In genomic region chr7:91567423-91567822, GRCm38 (mm10) we compare ENCODE assay signal across 35 mouse cellular contexts.
"Had no signal": no experiment of that assay in that cellular context is flagged by ENCODE, and none has a peak within 500 bp of the region (broad histone marks: within the 10 kb centered on the region; RNA-seq: fewer than 3 reads in every experiment).

No protein-coding gene starts in this region.

- H3K9me3 ChIP-seq: heart, embryonic 10.5 days; heart, embryonic 12.5 days; heart, embryonic 13.5 days; heart, embryonic 15.5 days; hindbrain, embryonic 10.5 days; hindbrain, embryonic 12.5 days; hindbrain, embryonic 13.5 days; hindbrain, embryonic 15.5 days; intestine, embryonic 15.5 days; kidney, embryonic 15.5 days had no signal

- H3K4me3 ChIP-seq: heart, embryonic 10.5 days; heart, embryonic 12.5 days; heart, embryonic 13.5 days; heart, embryonic 15.5 days; hindbrain, embryonic 10.5 days; hindbrain, embryonic 12.5 days; hindbrain, embryonic 13.5 days; hindbrain, embryonic 15.5 days; intestine, embryonic 15.5 days; kidney, embryonic 15.5 days; layer of hippocampus, adult 2 months had no signal

- H3K27me3 ChIP-seq: heart, embryonic 12.5 days; heart, embryonic 13.5 days; heart, embryonic 15.5 days; hindbrain, embryonic 12.5 days; hindbrain, embryonic 13.5 days; hindbrain, embryonic 15.5 days; intestine, embryonic 15.5 days; kidney, embryonic 15.5 days had no signal

- DNase-seq: heart, postnatal 10 days; heart, postnatal 14 days; heart, postnatal 36 days; heart, postnatal 4 days; kidney, adult 11 months; kidney, adult 18-20 months; kidney, adult 2 months; kidney, adult 8-10 months; kidney, adult 9 months; kidney, postnatal 10 days; kidney, postnatal 14 days; kidney, postnatal 25 days; kidney, postnatal 36 days; kidney, postnatal 4 days; layer of hippocampus, adult 9-11 months; layer of hippocampus, postnatal 36 days had no signal

- H3K4me2 ChIP-seq: heart, embryonic 11.5 days; heart, embryonic 12.5 days; heart, embryonic 13.5 days; heart, embryonic 15.5 days; hindbrain, embryonic 12.5 days; hindbrain, embryonic 13.5 days; hindbrain, embryonic 14.5 days; hindbrain, embryonic 15.5 days; intestine, embryonic 15.5 days; kidney, embryonic 15.5 days had no signal

- H3K9ac ChIP-seq: heart, embryonic 12.5 days; heart, embryonic 13.5 days; heart, embryonic 15.5 days; hindbrain, embryonic 12.5 days; hindbrain, embryonic 13.5 days; hindbrain, embryonic 14.5 days; hindbrain, embryonic 15.5 days; intestine, embryonic 15.5 days; kidney, embryonic 15.5 days had no signal

- H3K36me3 ChIP-seq: heart, embryonic 10.5 days; heart, embryonic 12.5 days; heart, embryonic 13.5 days; heart, embryonic 15.5 days; hindbrain, embryonic 10.5 days; hindbrain, embryonic 12.5 days; hindbrain, embryonic 13.5 days; hindbrain, embryonic 15.5 days; intestine, embryonic 15.5 days; kidney, embryonic 15.5 days had no signal

- H3K4me1 ChIP-seq: heart, embryonic 10.5 days; heart, embryonic 12.5 days; heart, embryonic 13.5 days; heart, embryonic 15.5 days; hindbrain, embryonic 10.5 days; hindbrain, embryonic 12.5 days; hindbrain, embryonic 13.5 days; hindbrain, embryonic 15.5 days; intestine, embryonic 15.5 days; kidney, embryonic 15.5 days had no signal

- H3K27ac ChIP-seq: heart, embryonic 10.5 days; heart, embryonic 13.5 days; heart, embryonic 15.5 days; hindbrain, embryonic 10.5 days; hindbrain, embryonic 12.5 days; hindbrain, embryonic 13.5 days; hindbrain, embryonic 14.5 days; hindbrain, embryonic 15.5 days; hindbrain, postnatal 0 days; intestine, embryonic 15.5 days; kidney, embryonic 15.5 days; kidney, postnatal 0 days; layer of hippocampus, adult 2 months had no signal

- ATAC-seq: hindbrain, embryonic 16.5 days; hindbrain, postnatal 0 days; inflammation-experienced regulatory T-cells, adult 6 months; intestine, embryonic 15.5 days; intestine, embryonic 16.5 days; intestine, postnatal 0 days had no signal
